Mouse (Mus musculus) stomach, embryonic 16.5 days (tissue): ENCODE results near the gene Phldb2. TPM values are rescaled to one million over a fixed set of nuclear protein-coding genes. Genes with fewer than 3 reads are reported as not detected.

Experiments used
- ATAC-seq: fragments of 200-750 bp; cut with Nextera tagmentation; 2 replicates; pipeline ENCODE4 v1.8.0; 2017; ENCODE audit warnings: moderate number of reproducible peaks, moderate TSS enrichment; ENCODE audit not compliant: insufficient read depth, low FRiP score
- H3K27ac ChIP-seq: fragments of 300-500 bp; sonication (generic); 2 replicates; pipeline ENCODE4 v1.5.1; 2014; ENCODE audit warnings: low read length
- H3K27me3 ChIP-seq: fragments of 300-500 bp; sonication (generic); 2 replicates; pipeline ENCODE4 v1.6.1; 2014; ENCODE audit warnings: low read length, control low read depth, mixed read lengths; ENCODE audit not compliant: control insufficient read depth, insufficient read depth
- H3K36me3 ChIP-seq: fragments of 300-500 bp; sonication (generic); 2 replicates; pipeline ENCODE4 v1.6.1; 2014; ENCODE audit warnings: low read length; ENCODE audit not compliant: control insufficient read depth, insufficient read depth
- H3K4me1 ChIP-seq: fragments of 300-500 bp; sonication (generic); 2 replicates; pipeline ENCODE4 v1.6.1; 2014; ENCODE audit warnings: low read length, control low read depth, mixed read lengths; ENCODE audit not compliant: control insufficient read depth, insufficient read depth
- H3K4me2 ChIP-seq: fragments of 300-500 bp; sonication (generic); 2 replicates; pipeline ENCODE4 v1.6.1; 2014; ENCODE audit warnings: low read depth, low read length, mixed read lengths
- H3K4me3 ChIP-seq: fragments of 300-500 bp; sonication (generic); replicated peaks from 2 replicates; pipeline ENCODE4 v1.5.1; 2014; ENCODE audit warnings: mild to moderate bottlenecking, low read length
- H3K9ac ChIP-seq: fragments of 300-500 bp; sonication (generic); 2 replicates; pipeline ENCODE4 v1.6.1; 2014; ENCODE audit warnings: low read length
- H3K9me3 ChIP-seq: fragments of 300-500 bp; sonication (generic); replicated peaks from 2 replicates; pipeline ENCODE4 v1.6.1; 2016; ENCODE audit warnings: low read length, control low read depth; ENCODE audit not compliant: control insufficient read depth
- WGBS: fragments of 180-500 bp; shearing (Covaris S2); extraction: QIAGEN DNeasy Blood & Tissue Kit; methylation state at CpG from one replicate; pipeline ENCODE4 v1.1.7; 2014; 5-methylcytosine and 5-hydroxymethylcytosine counted together
- polyA plus RNA-seq: library from polyadenylated mRNA; unstranded; fragments of >200 nt; fragmentation: Nextera tagmentation; extraction: Ambion mirVana; gene quantifications from 2 replicates; pipeline ENCODE4 v1.2.1, GENCODE M21; 2015

Phldb2 gene
- polyA plus RNA-seq, 1 experiment from 2014 or later: 28.3 TPM

DNA sequence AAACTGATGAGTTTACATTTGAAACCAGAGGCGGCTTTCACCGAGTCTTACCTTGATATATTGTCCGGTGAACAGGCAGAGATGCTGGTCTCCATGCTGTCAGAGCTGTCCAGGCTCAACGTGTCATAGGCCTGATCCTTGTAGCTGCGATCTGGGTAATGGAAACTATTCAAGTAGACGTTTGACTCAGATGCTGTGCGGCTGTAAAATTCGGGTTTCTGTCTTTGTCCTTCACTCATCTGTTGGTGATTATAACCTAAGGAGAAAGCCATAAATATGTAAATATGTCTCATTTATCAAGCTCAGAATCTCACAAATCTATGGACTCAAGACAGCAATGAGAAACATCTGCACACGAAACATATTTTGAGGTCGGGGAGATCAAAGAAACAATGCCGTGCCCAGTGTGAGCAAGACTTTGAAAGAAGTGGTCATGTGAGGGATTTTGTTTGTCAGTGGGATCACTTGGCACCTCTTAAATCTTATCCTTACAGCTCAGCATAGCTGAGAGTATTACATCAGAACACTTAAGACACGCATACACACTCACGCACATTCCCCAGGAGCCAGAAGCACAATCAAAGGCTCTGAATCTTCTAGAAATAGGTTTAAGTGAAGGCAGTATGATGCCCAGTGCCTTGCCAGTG is 190.4 kb downstream of the Phldb2 start:
- no peaks in the 10 kb centered on the region for H3K27me3 ChIP-seq
- no peak overlapping the region for H3K4me2 ChIP-seq
- H3K9me3 ChIP-seq: no peaks in the 10 kb centered on the region
- H3K27ac ChIP-seq: no peak overlapping the region
- H3K4me3 ChIP-seq: no peak overlapping the region
- 80% methylated on average over 13 of the region's 13 CpGs for WGBS
- peaks cover 2% of the 10 kb centered on the region; the same call in 1 of the 2 replicates for H3K36me3 ChIP-seq
- H3K4me1 ChIP-seq: no peaks in the 10 kb centered on the region
- ATAC-seq: no peak
- H3K9ac ChIP-seq: no peak overlapping the region

DNA sequence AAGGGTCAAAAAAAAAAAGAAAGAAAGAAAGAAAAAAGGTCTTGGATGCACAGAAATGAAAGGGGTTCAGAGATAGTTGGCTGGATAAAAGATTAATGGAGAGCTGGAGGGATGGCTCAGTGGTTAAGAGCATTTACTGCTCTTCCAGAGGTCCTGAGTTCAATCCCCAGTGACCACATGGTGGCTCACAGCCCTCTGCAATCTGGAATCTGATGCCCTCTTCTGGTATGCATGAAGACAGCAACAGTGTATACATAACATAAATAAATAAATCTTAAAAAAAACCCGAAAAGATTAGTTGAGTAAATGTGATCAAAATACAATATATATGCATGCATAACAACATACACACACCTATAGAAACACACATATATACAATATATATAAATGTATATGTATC is 192.0 kb downstream of the Phldb2 start:
- H3K4me1 ChIP-seq: no peaks in the 10 kb centered on the region
- no peak overlapping the region for H3K9ac ChIP-seq
- ATAC-seq: no peak
- no peaks in the 10 kb centered on the region for H3K27me3 ChIP-seq
- peaks cover 2% of the 10 kb centered on the region; the same call in 1 of the 2 replicates for H3K36me3 ChIP-seq
- H3K4me2 ChIP-seq: no peak overlapping the region
- no peak overlapping the region for H3K27ac ChIP-seq
- no peak overlapping the region for H3K4me3 ChIP-seq
- no peaks in the 10 kb centered on the region for H3K9me3 ChIP-seq
- 74% methylated on average over 1 of the region's 1 CpGs for WGBS

DNA sequence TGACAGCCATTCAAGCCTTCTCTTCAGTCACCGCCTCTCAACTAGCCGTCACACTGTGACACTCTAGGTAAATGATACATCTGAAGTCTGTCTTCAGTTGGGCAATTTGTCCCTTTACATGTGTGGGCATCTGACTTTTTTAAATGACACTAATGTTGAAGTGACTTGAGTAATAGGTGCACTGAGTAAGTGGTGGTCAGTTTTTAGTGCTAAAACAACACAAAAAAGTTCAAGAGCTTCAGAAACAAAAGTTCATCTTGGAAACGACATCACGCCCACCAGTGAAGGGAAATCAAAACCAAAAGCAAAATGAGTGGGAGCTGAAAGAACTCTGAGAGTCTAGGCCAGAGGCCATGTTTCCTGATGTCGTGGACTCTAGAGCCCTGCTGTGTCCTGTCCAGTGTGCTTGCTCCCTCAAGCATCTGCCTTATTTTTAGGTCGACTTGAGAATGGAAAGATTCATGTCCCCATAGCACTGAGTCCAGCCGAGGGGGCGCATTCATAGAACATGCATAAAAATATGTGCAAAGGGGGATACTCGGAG is 194.6 kb downstream of the Phldb2 start:
- no peaks in the 10 kb centered on the region for H3K9me3 ChIP-seq
- no peaks in the 10 kb centered on the region for H3K27me3 ChIP-seq
- H3K4me3 ChIP-seq: no peak overlapping the region
- H3K36me3 ChIP-seq: peaks cover 2% of the 10 kb centered on the region; the same call in 1 of the 2 replicates
- H3K9ac ChIP-seq: no peak overlapping the region
- no peak overlapping the region for H3K27ac ChIP-seq
- no peak overlapping the region for H3K4me2 ChIP-seq
- ATAC-seq: no peak
- 88% methylated on average over 9 of the region's 9 CpGs for WGBS
- no peaks in the 10 kb centered on the region for H3K4me1 ChIP-seq

DNA sequence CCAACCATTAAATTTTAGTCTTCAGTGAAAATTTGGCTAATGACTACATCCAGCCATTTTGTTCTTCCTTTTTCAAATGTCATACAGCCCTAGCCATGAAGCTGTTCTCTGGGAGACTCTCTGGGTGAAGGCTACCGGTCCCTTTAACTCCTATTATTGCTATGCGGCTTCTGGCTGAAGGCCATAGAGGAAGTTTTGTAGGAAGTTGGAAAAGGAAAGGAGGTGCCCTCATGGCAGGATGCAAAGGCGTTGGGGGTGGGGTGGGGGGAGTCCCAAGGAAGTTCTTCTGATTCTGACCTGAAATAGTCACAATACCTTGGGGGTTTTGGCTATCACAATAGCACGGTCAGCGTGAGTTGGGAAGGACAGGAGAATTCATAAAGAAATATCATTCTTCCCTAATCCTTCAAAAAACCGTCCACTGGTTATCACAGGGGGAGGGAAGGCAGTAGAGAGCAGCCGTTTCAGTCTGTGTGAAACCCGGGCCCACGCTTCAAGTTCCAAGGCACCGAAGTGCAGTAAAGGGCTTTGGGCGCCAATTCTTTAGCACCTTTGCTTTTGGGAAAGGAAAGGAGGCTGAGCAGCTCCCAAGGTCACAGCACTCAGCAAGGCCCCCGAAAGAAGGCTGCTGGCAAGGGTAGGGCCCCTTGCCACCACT is 195.8 kb downstream of the Phldb2 start:
- Histone ChIP-seq H3K4me3 (no peak overlapping the region), H3K9me3 (no peaks in the 10 kb centered on the region), H3K9ac (no peak overlapping the region), H3K4me2 (no peak overlapping the region), H3K27me3 (no peaks in the 10 kb centered on the region), H3K4me1 (no peaks in the 10 kb centered on the region), H3K27ac (peak overlapping the region; percentile 49; the same call in 1 of the 2 replicates), H3K36me3 (no peaks in the 10 kb centered on the region)
- WGBS: 75% methylated on average over 12 of the region's 12 CpGs
- peak; percentile 68; the same call in 1 of the 2 replicates for ATAC-seq

DNA sequence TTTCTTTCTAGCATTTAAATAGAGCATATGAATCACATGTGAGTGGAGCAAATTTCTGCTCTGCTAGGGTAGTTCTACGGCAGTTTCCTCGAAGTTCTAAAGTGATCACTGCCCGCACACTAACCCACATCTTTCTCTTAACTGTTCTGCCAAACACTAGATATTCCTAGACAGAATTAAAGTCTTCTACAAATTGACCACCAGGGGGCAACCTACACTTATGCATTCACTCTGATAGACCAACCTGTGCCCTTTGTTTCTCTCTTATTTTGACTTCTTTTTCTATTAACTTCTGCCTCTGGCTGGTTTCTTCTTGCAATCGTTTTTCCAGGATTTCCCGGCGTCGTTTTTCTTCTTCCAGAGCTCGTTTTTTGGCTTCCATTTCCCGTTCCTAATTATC is 196.5 kb downstream of the Phldb2 start:
- Histone ChIP-seq H3K4me1 (no peaks in the 10 kb centered on the region), H3K27me3 (no peaks in the 10 kb centered on the region), H3K27ac (no peak overlapping the region), H3K36me3 (no peaks in the 10 kb centered on the region), H3K4me2 (no peak overlapping the region), H3K9ac (no peak overlapping the region), H3K4me3 (no peak overlapping the region), H3K9me3 (no peaks in the 10 kb centered on the region)
- 38% methylated on average over 9 of the region's 9 CpGs for WGBS
- ATAC-seq: no peak

DNA sequence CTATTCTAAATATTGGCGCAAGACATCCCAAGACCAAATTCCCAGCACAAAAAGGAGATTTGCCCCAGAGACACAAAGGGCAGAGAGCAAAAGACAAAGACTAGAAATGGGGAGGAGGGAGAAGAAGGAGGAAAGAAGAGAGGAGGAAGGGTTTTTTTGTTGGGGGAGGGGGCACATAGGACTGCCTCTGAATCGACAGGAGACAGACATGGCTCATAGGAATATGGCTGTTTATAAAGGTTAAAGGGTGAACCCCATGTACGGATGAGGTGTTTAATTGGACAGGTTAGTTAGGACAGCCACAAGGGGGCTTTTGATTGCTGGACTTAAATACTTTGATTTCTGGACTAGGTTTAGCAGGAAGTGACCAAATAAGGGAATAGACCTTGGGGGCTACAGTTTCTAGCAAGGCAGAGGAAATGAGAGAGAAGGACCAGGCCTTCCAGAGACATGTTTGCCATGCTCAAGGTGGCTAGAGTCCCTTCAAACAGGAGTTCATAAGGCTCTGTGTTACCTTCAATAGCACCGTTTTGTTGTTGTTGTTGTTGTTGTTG is 209.7 kb downstream of the Phldb2 start:
- no peak overlapping the region for H3K4me3 ChIP-seq
- no peak overlapping the region for H3K27ac ChIP-seq
- H3K9ac ChIP-seq: no peak overlapping the region
- no peak for ATAC-seq
- H3K27me3 ChIP-seq: no peaks in the 10 kb centered on the region
- H3K4me1 ChIP-seq: peaks cover 8% of the 10 kb centered on the region
- no peaks in the 10 kb centered on the region for H3K9me3 ChIP-seq
- no peak overlapping the region for H3K4me2 ChIP-seq
- H3K36me3 ChIP-seq: no peaks in the 10 kb centered on the region
- 64% methylated on average over 4 of the region's 4 CpGs for WGBS

DNA sequence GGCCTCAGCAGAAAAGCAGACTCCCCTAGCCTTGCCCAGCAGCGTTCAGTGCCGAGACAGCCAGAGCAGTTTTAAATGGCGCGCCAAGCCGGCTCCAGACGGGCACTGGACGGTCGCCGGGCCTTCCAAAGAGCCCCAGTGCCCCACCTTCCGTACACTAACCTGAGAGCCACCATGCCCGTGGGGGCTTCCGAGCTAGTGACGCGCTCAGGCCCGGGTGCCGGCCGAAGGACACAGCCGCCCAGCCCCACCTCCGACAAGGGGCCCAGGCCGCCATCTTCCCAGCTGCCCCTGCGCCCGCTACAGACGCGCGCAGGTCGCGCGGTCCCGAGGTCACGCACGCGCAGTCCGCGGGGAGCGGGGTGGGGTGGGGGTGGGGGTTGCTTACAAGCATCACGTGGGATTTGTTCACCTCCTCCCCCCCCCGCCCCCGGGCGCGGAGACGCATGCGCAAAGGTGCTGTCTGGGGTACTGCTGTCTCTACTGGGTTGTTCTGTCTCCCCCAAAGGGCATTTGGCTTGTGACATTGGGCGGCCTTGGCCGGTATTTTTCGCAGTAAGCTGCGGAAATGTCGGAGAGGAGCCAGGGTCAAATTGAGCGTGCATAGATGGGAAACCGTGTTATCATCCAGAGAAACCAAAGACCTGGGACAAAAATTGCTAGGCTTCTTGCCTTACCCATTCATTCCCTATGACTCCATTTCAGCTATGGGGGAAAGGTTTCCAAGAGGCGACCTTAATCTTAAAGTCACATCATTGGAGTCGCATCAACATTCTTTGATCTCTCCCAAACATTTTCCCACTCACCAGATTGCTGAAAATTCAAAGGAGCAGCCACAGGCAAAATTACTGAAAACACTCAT is 210.6 kb downstream of the Phldb2 start, which contains the start of gene Abhd10:
Gene Abhd10, minus strand, starts transcription at position 341 of the 862 bp plus-strand sequence.
- Histone ChIP-seq H3K4me1 (peaks cover 8% of the 10 kb centered on the region), H3K9ac (peak within 1 kb of the TSS; percentile 98), H3K36me3 (no peaks in the 10 kb centered on the region), H3K27ac (peak within 1 kb of the TSS; percentile 93), H3K9me3 (no peaks in the 10 kb centered on the region), H3K4me2 (peak within 1 kb of the TSS; percentile 56), H3K27me3 (no peaks in the 10 kb centered on the region), H3K4me3 (peak within 1 kb of the TSS; percentile 90)
- WGBS: under 1% methylated on average over 50 of the region's 51 CpGs
- peak; percentile 99 for ATAC-seq

DNA sequence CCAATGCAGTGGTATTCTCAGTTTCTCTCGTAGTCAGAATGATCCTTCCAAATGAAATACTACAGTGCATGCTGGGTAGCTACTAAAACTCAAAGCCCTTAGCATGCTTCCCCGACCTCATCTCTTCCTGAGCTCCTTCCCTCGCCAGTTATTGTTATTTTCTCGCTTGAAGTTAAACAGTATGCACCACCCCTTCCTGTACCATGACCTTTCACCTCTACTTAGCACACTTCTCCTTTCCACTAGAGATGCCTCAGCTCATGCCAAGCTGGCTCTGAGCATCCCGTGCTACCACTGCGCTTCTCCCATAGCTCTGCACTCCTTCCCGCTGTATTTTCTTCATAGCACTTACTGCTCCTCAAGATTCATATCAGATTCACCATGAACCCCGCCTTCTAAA is 215.5 kb downstream of the Phldb2 start:
- Histone ChIP-seq H3K4me3 (no peak overlapping the region), H3K4me2 (no peak overlapping the region), H3K4me1 (peaks cover 8% of the 10 kb centered on the region), H3K27ac (no peak overlapping the region), H3K9ac (no peak overlapping the region), H3K27me3 (no peaks in the 10 kb centered on the region), H3K36me3 (peaks cover 14% of the 10 kb centered on the region), H3K9me3 (no peaks in the 10 kb centered on the region)
- 83% methylated on average over 8 of the region's 8 CpGs for WGBS
- ATAC-seq: no peak
